In the genomic region with DNA sequence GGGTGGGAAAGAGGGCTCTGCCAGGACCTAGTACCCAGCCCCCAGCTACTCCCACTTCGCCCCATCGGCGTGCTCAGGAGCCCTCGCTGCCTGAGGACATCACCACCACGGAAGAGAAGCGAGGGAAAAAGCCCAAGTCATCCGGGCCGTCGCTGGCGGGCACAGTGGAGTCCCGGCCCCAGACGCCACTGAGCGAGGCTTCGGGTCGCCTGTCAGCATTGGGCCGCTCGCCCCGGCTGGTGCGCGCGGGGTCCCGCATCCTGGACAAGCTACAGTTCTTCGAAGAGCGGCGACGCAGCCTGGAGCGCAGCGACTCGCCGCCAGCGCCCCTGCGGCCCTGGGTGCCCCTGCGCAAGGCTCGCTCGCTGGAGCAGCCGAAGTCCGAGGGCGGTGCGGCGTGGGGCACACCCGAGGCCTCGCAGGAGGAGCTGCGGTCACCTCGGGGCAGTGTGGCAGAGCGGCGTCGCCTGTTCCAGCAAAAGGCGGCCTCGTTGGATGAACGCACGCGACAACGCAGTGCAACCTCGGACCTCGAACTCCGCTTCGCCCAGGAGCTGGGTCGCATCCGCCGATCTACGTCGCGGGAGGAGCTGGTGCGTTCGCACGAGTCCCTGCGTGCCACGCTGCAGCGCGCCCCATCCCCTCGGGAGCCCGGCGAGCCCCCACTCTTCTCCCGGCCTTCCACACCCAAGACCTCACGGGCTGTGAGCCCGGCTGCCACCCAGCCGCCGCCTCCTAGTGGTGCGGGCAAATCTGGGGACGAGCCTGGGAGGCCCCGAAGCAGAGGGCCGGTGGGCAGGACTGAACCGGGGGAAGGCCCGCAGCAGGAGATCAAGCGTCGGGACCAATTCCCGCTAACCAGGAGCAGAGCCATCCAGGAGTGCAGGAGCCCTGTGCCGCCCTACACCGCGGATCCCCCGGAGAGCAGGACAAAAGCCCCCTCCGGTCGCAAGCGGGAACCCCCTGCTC, we compare ENCODE assay signal across 8 mouse cellular contexts. TPM values are rescaled to one million over a fixed set of nuclear protein-coding genes. Genes with fewer than 3 reads are reported as not detected.
DNase-seq lines count a peak whose midpoint lies in the region; ATAC-seq lines count a peak whose summit lies in the region.

No protein-coding gene starts in this region.

- no peaks in the 10 kb centered on the region for H3K9me3 ChIP-seq in limb, embryonic 15.5 days

- H3K9ac ChIP-seq in limb, embryonic 15.5 days, result peak overlapping the region; percentile 35; the same call in 1 of the 2 replicates

- peaks cover 50% of the 10 kb centered on the region for H3K27me3 ChIP-seq in limb, embryonic 15.5 days

- H3K4me3 ChIP-seq in limb, embryonic 15.5 days, result peak overlapping the region; percentile 33

- ATAC-seq in limb, embryonic 15.5 days (ENCODE audit: insufficient number of reproducible peaks, low FRiP score, low TSS enrichment, low read depth), result no peak

- H3K27ac ChIP-seq in limb, embryonic 15.5 days, result no peak overlapping the region

- peak overlapping the region; percentile 51 for H3K4me2 ChIP-seq in limb, embryonic 15.5 days

- WGBS in limb, embryonic 15.5 days, result 9% methylated on average over 94 of the region's 94 CpGs

- peaks cover 15% of the 10 kb centered on the region; the same call in 1 of the 2 replicates for H3K36me3 ChIP-seq in limb, embryonic 15.5 days

- H3K4me1 ChIP-seq in limb, embryonic 15.5 days, result peaks cover 38% of the 10 kb centered on the region

- peak; percentile 38 for DNase-seq in adrenal gland, postnatal 14 days
- no peak for DNase-seq in adrenal gland, adult 18-20 months (ENCODE audit: low spot score in 2 of 2)
- DNase-seq in right cerebral cortex, postnatal 25 days, result peak; percentile 41
- no peak for DNase-seq in right cerebral cortex, postnatal 36 days (ENCODE audit: low spot score in 2 of 2)
- DNase-seq in frontal cortex, postnatal 10 days (ENCODE audit: low spot score in 2 of 2), result no peak
- no peak for DNase-seq in Muller cell, postnatal 12 days (ENCODE audit: inconsistent ontology term)
- DNase-seq in urinary bladder, postnatal 10 days (ENCODE audit: low spot score), result no peak

RNA-seq across cellular contexts. Expression of a gene that starts 13.1 kb away (rescaled TPM):
- 11.0 and 18.3 TPM in 2 replicates for total RNA-seq in adrenal gland, postnatal 14 days (2021)
- 10 to 100 TPM in 1 of 2 experiments, 1 to 10 TPM in 1; 7.3 to 10.8 TPM for total RNA-seq in adrenal gland, adult 18-20 months (2021)
- 15.4 and 16.3 TPM in 2 replicates for polyA plus RNA-seq in limb, embryonic 15.5 days (2015; fragmentation: Nextera tagmentation; extraction: Ambion mirVana)

RNA-seq across cellular contexts. Expression of a gene that starts 28.1 kb away (rescaled TPM):
- 19.8 and 26.9 TPM in 2 replicates for total RNA-seq in adrenal gland, postnatal 14 days (2021)
- 10 to 100 TPM; 15.9 to 21.3 TPM for total RNA-seq in adrenal gland, adult 18-20 months (2021)
- 74.4 and 227 TPM in 2 replicates for polyA plus RNA-seq in limb, embryonic 15.5 days (2015; fragmentation: Nextera tagmentation; extraction: Ambion mirVana)

RNA-seq across cellular contexts. Expression of a gene that starts 47.5 kb away (rescaled TPM):
- total RNA-seq in adrenal gland, postnatal 14 days (2021), result 58.8 and 74.2 TPM in 2 replicates
- 10 to 100 TPM; 53.2 to 56.1 TPM for total RNA-seq in adrenal gland, adult 18-20 months (2021)
- 94.6 and 97.0 TPM in 2 replicates for polyA plus RNA-seq in limb, embryonic 15.5 days (2015; fragmentation: Nextera tagmentation; extraction: Ambion mirVana)

Comparison
In these comparisons a context has a peak if more than half of its experiments do, and no peak if none do; other contexts are left out.
1. DNase-seq: peak in adrenal gland, postnatal 14 days (single experiment) and right cerebral cortex, postnatal 25 days (single experiment); none in adrenal gland, adult 18-20 months (0 of 2), right cerebral cortex, postnatal 36 days (0 of 2), frontal cortex, postnatal 10 days (0 of 2), Muller cell, postnatal 12 days (single experiment) and urinary bladder, postnatal 10 days (single experiment).